Mouse (Mus musculus) kidney, embryonic 15.5 days (tissue): ENCODE measurements around the gene Npcd. TPM values are rescaled to one million over a fixed set of nuclear protein-coding genes. Genes with fewer than 3 reads are reported as not detected.
"Not testable (repeated sequence)": the region's sequence is repeated elsewhere in the genome, so short reads cannot be mapped to it uniquely, and the experiment has no call there.

ENCODE experiments used
- ATAC-seq: fragments of 200-750 bp; cut with Nextera tagmentation; replicated peaks from 2 replicates; pipeline ENCODE4 v1.8.0; 2017; ENCODE audit warnings: moderate TSS enrichment; ENCODE audit not compliant: low FRiP score
- H3K27ac ChIP-seq: fragments of 300-500 bp; sonication (generic); 2 replicates; pipeline ENCODE4 v1.5.1; 2015; ENCODE audit warnings: mild to moderate bottlenecking, inconsistent platforms
- H3K27me3 ChIP-seq: fragments of 300-500 bp; sonication (generic); 2 replicates; pipeline ENCODE4 v1.6.1; 2015; ENCODE audit warnings: inconsistent platforms
- H3K36me3 ChIP-seq: fragments of 300-500 bp; sonication (generic); 2 replicates; pipeline ENCODE4 v1.6.1; 2015; ENCODE audit warnings: inconsistent platforms
- H3K4me1 ChIP-seq: fragments of 300-500 bp; sonication (generic); 2 replicates; pipeline ENCODE4 v1.6.1; 2015; ENCODE audit warnings: inconsistent platforms
- H3K4me2 ChIP-seq: fragments of 300-500 bp; sonication (generic); 2 replicates; pipeline ENCODE4 v1.6.1; 2015; ENCODE audit warnings: moderate library complexity, mild to moderate bottlenecking, inconsistent platforms
- H3K4me3 ChIP-seq: fragments of 300-500 bp; sonication (generic); replicated peaks from 2 replicates; pipeline ENCODE4 v1.5.1; 2015; ENCODE audit warnings: mild to moderate bottlenecking, inconsistent platforms
- H3K9ac ChIP-seq: fragments of 300-500 bp; sonication (generic); 2 replicates; pipeline ENCODE4 v1.6.1; 2015; ENCODE audit warnings: mild to moderate bottlenecking, inconsistent platforms
- H3K9me3 ChIP-seq: fragments of 300-500 bp; sonication (generic); replicated peaks from 2 replicates; pipeline ENCODE4 v1.6.1; 2016; ENCODE audit warnings: inconsistent platforms
- WGBS: fragments of 180-500 bp; shearing (Covaris S2); methylation state at CpG from one replicate; pipeline ENCODE4 v1.1.7; 2015; ENCODE audit warnings: mixed read lengths; 5-methylcytosine and 5-hydroxymethylcytosine counted together
- polyA plus RNA-seq: library from polyadenylated mRNA; unstranded; fragments of >200 nt; fragmentation: Nextera tagmentation; extraction: Ambion mirVana; gene quantifications from 2 replicates; pipeline ENCODE4 v1.2.1, GENCODE M21; 2015

The Npcd gene
- polyA plus RNA-seq, 1 experiment from 2014 or later, result not detected

- WGBS, result 58% methylated on average over 46 of the region's 46 CpGs
- Histone ChIP-seq H3K9me3 (no peaks in the 10 kb centered on the region), H3K4me2 (peak overlapping the region; percentile 51), H3K36me3 (peaks cover 42% of the 10 kb centered on the region), H3K27ac (peak overlapping the region; percentile 49; the same call in 1 of the 2 replicates), H3K4me1 (peaks cover 83% of the 10 kb centered on the region), H3K27me3 (no peaks in the 10 kb centered on the region), H3K9ac (no peak overlapping the region), H3K4me3 (peak overlapping the region; percentile 24)
- ATAC-seq, result no peak
Measured at GRCm38 (mm10) chr15:79828366-79829035, 5.5 kb downstream of the Npcd start.

- H3K9ac ChIP-seq, result no peak overlapping the region
- no peak overlapping the region for H3K27ac ChIP-seq
- no peak overlapping the region for H3K4me2 ChIP-seq
- no peaks in the 10 kb centered on the region for H3K9me3 ChIP-seq
- peaks cover 80% of the 10 kb centered on the region for H3K4me1 ChIP-seq
- ATAC-seq, result no peak
- 81% methylated on average over 11 of the region's 11 CpGs for WGBS
- H3K36me3 ChIP-seq, result peaks cover 49% of the 10 kb centered on the region
- no peaks in the 10 kb centered on the region for H3K27me3 ChIP-seq
- H3K4me3 ChIP-seq, result no peak overlapping the region
Measured at GRCm38 (mm10) chr15:79827778-79828210, 6.2 kb downstream of the Npcd start.

GRCm38 (mm10) chr15:79827061-79827777 lies 6.8 kb downstream of the Npcd start:
- ATAC-seq, result no peak
- peaks cover 51% of the 10 kb centered on the region for H3K36me3 ChIP-seq
- H3K27me3 ChIP-seq, result no peaks in the 10 kb centered on the region
- WGBS, result 87% methylated on average over 14 of the region's 14 CpGs
- H3K9me3 ChIP-seq, result no peaks in the 10 kb centered on the region
- no peak overlapping the region for H3K4me2 ChIP-seq
- no peak overlapping the region for H3K4me3 ChIP-seq
- no peak overlapping the region for H3K9ac ChIP-seq
- no peak overlapping the region for H3K27ac ChIP-seq
- peaks cover 79% of the 10 kb centered on the region for H3K4me1 ChIP-seq

- Histone ChIP-seq H3K27ac (no peak overlapping the region), H3K4me1 (peaks cover 71% of the 10 kb centered on the region), H3K9ac (no peak overlapping the region), H3K36me3 (peaks cover 46% of the 10 kb centered on the region), H3K27me3 (no peaks in the 10 kb centered on the region), H3K4me2 (no peak overlapping the region), H3K9me3 (no peaks in the 10 kb centered on the region), H3K4me3 (no peak overlapping the region)
- 81% methylated on average over 9 of the region's 9 CpGs for WGBS
- ATAC-seq, result no peak
Measured at GRCm38 (mm10) chr15:79826221-79826935, 7.7 kb downstream of the Npcd start.

GRCm38 (mm10) chr15:79825146-79825825 lies 8.8 kb downstream of the Npcd start:
- H3K27me3 ChIP-seq, result no peaks in the 10 kb centered on the region
- no peak for ATAC-seq
- no peak overlapping the region for H3K9ac ChIP-seq
- no peak overlapping the region for H3K27ac ChIP-seq
- H3K36me3 ChIP-seq, result peaks cover 43% of the 10 kb centered on the region
- H3K4me1 ChIP-seq, result peaks cover 63% of the 10 kb centered on the region
- H3K9me3 ChIP-seq, result no peaks in the 10 kb centered on the region
- no peak overlapping the region for H3K4me3 ChIP-seq
- 68% methylated on average over 14 of the region's 14 CpGs for WGBS
- no peak overlapping the region for H3K4me2 ChIP-seq

- Histone ChIP-seq H3K27me3 (no peaks in the 10 kb centered on the region), H3K4me1 (peaks cover 47% of the 10 kb centered on the region), H3K9me3 (no peaks in the 10 kb centered on the region), H3K4me3 (no peak overlapping the region), H3K4me2 (no peak overlapping the region), H3K27ac (no peak overlapping the region), H3K9ac (no peak overlapping the region), H3K36me3 (peaks cover 40% of the 10 kb centered on the region)
- no peak; the same call in 1 of the 2 replicates for ATAC-seq
- WGBS, result 64% methylated on average over 19 of the region's 19 CpGs
Measured at GRCm38 (mm10) chr15:79823588-79824280, 10.3 kb downstream of the Npcd start.

- H3K36me3 ChIP-seq, result peaks cover 29% of the 10 kb centered on the region
- no peaks in the 10 kb centered on the region for H3K27me3 ChIP-seq
- H3K4me1 ChIP-seq, result peaks cover 36% of the 10 kb centered on the region
- no peak overlapping the region for H3K4me3 ChIP-seq
- no peaks in the 10 kb centered on the region for H3K9me3 ChIP-seq
- no peak; the same call in 1 of the 2 replicates for ATAC-seq
- H3K9ac ChIP-seq, result no peak overlapping the region
- H3K27ac ChIP-seq, result no peak overlapping the region
- 55% methylated on average over 13 of the region's 13 CpGs for WGBS
- H3K4me2 ChIP-seq, result no peak overlapping the region
Measured at GRCm38 (mm10) chr15:79822265-79823199, 11.5 kb downstream of the Npcd start.

- Histone ChIP-seq H3K4me1 (peaks cover 7% of the 10 kb centered on the region), H3K9me3 (no peaks in the 10 kb centered on the region), H3K4me3 (no peak overlapping the region), H3K9ac (no peak overlapping the region), H3K27ac (no peak overlapping the region), H3K4me2 (no peak overlapping the region), H3K27me3 (no peaks in the 10 kb centered on the region), H3K36me3 (peaks cover 7% of the 10 kb centered on the region)
- ATAC-seq, result no peak
- 86% methylated on average over 4 of the region's 4 CpGs for WGBS
Measured at GRCm38 (mm10) chr15:79818325-79818724, 15.7 kb downstream of the Npcd start.

GRCm38 (mm10) chr15:79813666-79814258 lies 20.3 kb downstream of the Npcd start:
- H3K4me2 ChIP-seq, result no peak overlapping the region
- no peaks in the 10 kb centered on the region for H3K4me1 ChIP-seq
- H3K9me3 ChIP-seq, result no peaks in the 10 kb centered on the region
- H3K9ac ChIP-seq, result no peak overlapping the region
- H3K36me3 ChIP-seq, result no peaks in the 10 kb centered on the region
- 38% methylated on average over 8 of the region's 8 CpGs for WGBS
- H3K4me3 ChIP-seq, result no peak overlapping the region
- ATAC-seq, result no peak
- no peak overlapping the region for H3K27ac ChIP-seq
- H3K27me3 ChIP-seq, result peaks cover 19% of the 10 kb centered on the region

- H3K9me3 ChIP-seq, H3K27ac ChIP-seq, H3K4me1 ChIP-seq, H3K4me3 ChIP-seq, H3K4me2 ChIP-seq, H3K9ac ChIP-seq, ATAC-seq, H3K36me3 ChIP-seq: not testable (repeated sequence)
- WGBS, result 67% methylated on average over 2 of the region's 2 CpGs
- H3K27me3 ChIP-seq, result peaks cover 29% of the 10 kb centered on the region
Measured at GRCm38 (mm10) chr15:79812840-79813239, 21.2 kb downstream of the Npcd start.
